In genomic region chr3:9370096-9370495, GRCm38 (mm10) we compare ENCODE assay signal across 25 mouse cellular contexts.
A peak's percentile ranks its signal among the peaks of the same experiment; 100 is the strongest.
DNase-seq lines count a peak whose midpoint lies in the region; ATAC-seq and TF ChIP-seq lines count a peak whose summit lies in the region.
"Had no signal": no experiment of that assay in that cellular context is flagged by ENCODE, and none has a peak within 500 bp of the region (broad histone marks: within the 10 kb centered on the region; RNA-seq: fewer than 3 reads in every experiment).

No protein-coding gene starts in this region.

- H3K4me1 ChIP-seq in midbrain, postnatal 0 days (ENCODE audit: insufficient read depth, low read length): no peaks in the 10 kb centered on the region
- no peaks in the 10 kb centered on the region for H3K4me1 ChIP-seq in midbrain, embryonic 13.5 days (replicated peaks)
- H3K4me1 ChIP-seq in stomach, postnatal 0 days (replicated peaks; ENCODE audit: control insufficient read depth, insufficient read depth): no peaks in the 10 kb centered on the region
- H3K4me1 ChIP-seq: limb, embryonic 12.5 days; liver, embryonic 13.5 days had no signal

- no peaks in the 10 kb centered on the region for H3K36me3 ChIP-seq in midbrain, postnatal 0 days (ENCODE audit: insufficient read depth, low read length)
- no peaks in the 10 kb centered on the region for H3K36me3 ChIP-seq in midbrain, embryonic 13.5 days
- no peaks in the 10 kb centered on the region for H3K36me3 ChIP-seq in stomach, postnatal 0 days (ENCODE audit: control insufficient read depth, insufficient read depth, low read length)
- H3K36me3 ChIP-seq: limb, embryonic 12.5 days; liver, embryonic 13.5 days had no signal

- H3K4me2 ChIP-seq in midbrain, postnatal 0 days (ENCODE audit: low read depth, low read length, poor library complexity, severe bottlenecking): no peak overlapping the region
- no peak overlapping the region for H3K4me2 ChIP-seq in midbrain, embryonic 13.5 days (replicated peaks)
- H3K4me2 ChIP-seq in stomach, postnatal 0 days (replicated peaks; ENCODE audit: low read depth): no peak overlapping the region
- H3K4me2 ChIP-seq: heart, embryonic 11.5 days; limb, embryonic 12.5 days; liver, embryonic 13.5 days; midbrain, embryonic 11.5 days had no signal

- ATAC-seq in midbrain, postnatal 0 days (ENCODE audit: low FRiP score): no peak
- no peak for ATAC-seq in midbrain, embryonic 13.5 days
- no peak for ATAC-seq in stomach, postnatal 0 days (ENCODE audit: low FRiP score, low TSS enrichment)
- ATAC-seq: activated CD4-positive, CD25-positive, alpha-beta regulatory T cell, adult 4 months; forebrain, embryonic 14.5 days; inflammation-experienced regulatory T-cells, adult 6 months had no signal

- no peak overlapping the region for H3K4me3 ChIP-seq in layer of hippocampus, adult 2 months
- no peak overlapping the region for H3K4me3 ChIP-seq in midbrain, postnatal 0 days (ENCODE audit: low read depth, low read length)
- H3K4me3 ChIP-seq in midbrain, embryonic 13.5 days (replicated peaks): no peak overlapping the region
- H3K4me3 ChIP-seq in stomach, postnatal 0 days (ENCODE audit: low read depth, low read length): no peak overlapping the region
- H3K4me3 ChIP-seq: limb, embryonic 12.5 days; liver, embryonic 13.5 days had no signal

- WGBS in midbrain, postnatal 0 days: 90% methylated on average over 2 of the region's 2 CpGs
- WGBS in midbrain, embryonic 13.5 days: 86% methylated on average over 2 of the region's 2 CpGs
- WGBS in stomach, postnatal 0 days: 84% methylated on average over 2 of the region's 2 CpGs

- no peaks in the 10 kb centered on the region for H3K27me3 ChIP-seq in midbrain, postnatal 0 days (ENCODE audit: insufficient read depth, low read length)
- H3K27me3 ChIP-seq in midbrain, embryonic 13.5 days: no peaks in the 10 kb centered on the region
- no peaks in the 10 kb centered on the region for H3K27me3 ChIP-seq in stomach, postnatal 0 days (ENCODE audit: control insufficient read depth, insufficient read depth, low read length)
- H3K27me3 ChIP-seq: limb, embryonic 12.5 days; liver, embryonic 13.5 days had no signal

- H3K9me3 ChIP-seq in midbrain, postnatal 0 days (ENCODE audit: low read length): 0 out of 2 replicates have a peak, but pooled peaks cover 3% of the 10 kb centered on the region
- H3K9me3 ChIP-seq in midbrain, embryonic 13.5 days: no peaks in the 10 kb centered on the region
- H3K9me3 ChIP-seq in stomach, postnatal 0 days (ENCODE audit: control insufficient read depth, low read length): peaks cover 3% of the 10 kb centered on the region; the same call in 1 of the 2 replicates
- H3K9me3 ChIP-seq: limb, embryonic 12.5 days; liver, embryonic 13.5 days had no signal

- no peak for DNase-seq in layer of hippocampus, adult 2 months (ENCODE audit: low spot score in 2 of 2)
- no peak for DNase-seq in layer of hippocampus, adult 11-12 months (ENCODE audit: low spot score)
- no peak for DNase-seq in midbrain, postnatal 0 days (ENCODE audit: low spot score)
- peak; percentile 42 for DNase-seq in ES-CJ7 (ENCODE audit: low read depth, low spot score)
- DNase-seq in stomach, postnatal 0 days (ENCODE audit: low spot score): no peak
- DNase-seq in cerebellum, adult 11-12 months: no peak
- DNase-seq: adrenal gland, adult 8-10 months; B cell, adult 2 months; cerebellum, adult 2 months; cerebellum, postnatal 25 days; embryo, embryonic 11 days; heart, postnatal 10 days; kidney, adult 8-10 months; kidney, postnatal 10 days; liver, embryonic 13.5 days; lung, postnatal 10 days; right cerebral cortex, postnatal 14 days; spleen, adult 18-20 months had no signal

- no peak overlapping the region for H3K9ac ChIP-seq in midbrain, postnatal 0 days (replicated peaks; ENCODE audit: low read length, poor library complexity, severe bottlenecking)
- no peak overlapping the region for H3K9ac ChIP-seq in midbrain, embryonic 13.5 days (replicated peaks)
- no peak overlapping the region for H3K9ac ChIP-seq in stomach, postnatal 0 days (ENCODE audit: low read length)
- H3K9ac ChIP-seq: limb, embryonic 12.5 days; liver, embryonic 13.5 days had no signal

- no peak overlapping the region for H3K27ac ChIP-seq in layer of hippocampus, adult 2 months
- no peak overlapping the region for H3K27ac ChIP-seq in midbrain, postnatal 0 days (ENCODE audit: low read depth, low read length)
- H3K27ac ChIP-seq in midbrain, embryonic 13.5 days: no peak overlapping the region
- H3K27ac ChIP-seq in stomach, postnatal 0 days (replicated peaks): no peak overlapping the region
- H3K27ac ChIP-seq: limb, embryonic 12.5 days; liver, embryonic 13.5 days had no signal

- TF ChIP-seq CTCF in layer of hippocampus, adult 2 months (conservative IDR thresholded peaks at IDR 0.05): peak; percentile 47
- TF ChIP-seq CTCF in midbrain, postnatal 0 days (IDR thresholded peaks at IDR 0.05): peak; percentile 32
- peak; percentile 40 for TF ChIP-seq CTCF in stomach, postnatal 0 days (IDR thresholded peaks at IDR 0.05; ENCODE audit: low read depth)

- TF ChIP-seq EP300 in stomach, postnatal 0 days (optimal IDR thresholded peaks at IDR 0.05): no peak
